Mouse (Mus musculus): Measurements from ENCODE around the gene Dnajc4. TPM values are rescaled to one million over a fixed set of nuclear protein-coding genes. Genes with fewer than 3 reads are reported as not detected.
A peak's percentile ranks its signal among the peaks of the same experiment; 100 is the strongest.

Gene Dnajc4
- polyA plus RNA-seq, 1 experiment from 2014 or later = 32.1 TPM

DNA sequence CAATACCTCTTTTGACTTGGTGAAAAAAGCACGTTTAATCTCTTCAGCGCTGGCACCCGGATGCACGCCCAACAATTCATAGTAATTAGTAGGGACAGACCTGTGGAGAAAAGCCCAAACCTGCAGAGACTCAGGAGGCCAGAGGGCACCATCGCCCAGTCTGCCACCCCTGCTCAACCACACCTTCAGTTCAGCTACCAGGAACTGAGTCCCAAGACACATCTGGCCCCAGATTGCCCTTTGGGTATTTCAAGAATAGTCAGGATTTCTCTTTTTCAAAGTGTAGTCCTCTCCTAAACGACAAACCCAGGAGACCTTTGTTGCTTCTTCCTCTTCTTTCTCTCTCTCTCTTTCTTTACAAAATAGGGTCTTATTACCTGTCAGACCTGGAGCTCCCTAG lies 1.7 kb downstream of the Dnajc4 start:
- no peak for ATAC-seq (replicated peaks; ENCODE audit: low FRiP score, low read depth)
- H3K4me1 ChIP-seq (replicated peaks; ENCODE audit: insufficient read depth, low read length) = peaks cover 33% of the 10 kb centered on the region
- WGBS = 89% methylated on average over 6 of the region's 6 CpGs

DNA sequence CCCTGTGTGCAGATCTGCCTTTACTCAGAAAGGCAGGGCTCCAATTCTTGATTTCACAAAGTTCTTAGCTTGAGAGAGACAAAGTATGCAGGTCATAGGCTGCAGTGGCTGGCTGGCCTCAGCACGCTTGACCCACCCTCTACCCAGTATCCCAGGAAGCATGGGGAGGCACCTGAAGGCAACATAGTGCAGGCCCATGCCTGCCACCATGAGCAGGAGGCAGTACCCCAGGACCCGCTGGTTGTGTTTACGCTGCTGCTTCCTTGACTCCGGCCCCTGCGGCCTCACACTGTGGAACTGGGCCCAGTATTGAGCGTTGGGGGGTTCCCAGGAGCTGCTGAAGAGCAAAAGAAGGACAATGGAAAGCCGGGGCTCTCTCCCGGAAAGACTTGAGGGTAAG lies 3.1 kb downstream of the Dnajc4 start:
- Histone ChIP-seq H3K9me3 (replicated peaks; ENCODE audit: low read length) (no peaks in the 10 kb centered on the region), H3K4me2 (ENCODE audit: low read length) (no peak overlapping the region), H3K9ac (ENCODE audit: low read depth, low read length) (no peak overlapping the region), H3K27ac (no peak overlapping the region), H3K36me3 (ENCODE audit: insufficient read depth, low read length) (peaks cover 4% of the 10 kb centered on the region; the same call in 1 of the 2 replicates), H3K4me1 (replicated peaks; ENCODE audit: insufficient read depth, low read length) (peaks cover 24% of the 10 kb centered on the region), H3K27me3 (ENCODE audit: insufficient read depth, low read length) (no peaks in the 10 kb centered on the region), H3K4me3 (replicated peaks; ENCODE audit: low read depth, low read length) (no peak overlapping the region)
- DNase-seq (ENCODE audit: low spot score) (no peak), ATAC-seq (replicated peaks; ENCODE audit: low FRiP score, low read depth) (no peak)
- TF ChIP-seq CTCF (IDR thresholded peaks at IDR 0.05; ENCODE audit: low read depth) = no peak
- WGBS = 89% methylated on average over 8 of the region's 8 CpGs

More for the DNA sequence above, 1.7 kb downstream of the Dnajc4 start:
- Histone ChIP-seq H3K9me3 (replicated peaks; ENCODE audit: low read length) (no peaks in the 10 kb centered on the region), H3K4me2 (ENCODE audit: low read length) (no peak overlapping the region), H3K27ac (no peak overlapping the region), H3K27me3 (ENCODE audit: insufficient read depth, low read length) (no peaks in the 10 kb centered on the region), H3K4me3 (replicated peaks; ENCODE audit: low read depth, low read length) (no peak overlapping the region), H3K36me3 (ENCODE audit: insufficient read depth, low read length) (no peaks in the 10 kb centered on the region), H3K9ac (ENCODE audit: low read depth, low read length) (no peak overlapping the region)
- no peak for DNase-seq (ENCODE audit: low spot score)
- TF ChIP-seq CTCF (IDR thresholded peaks at IDR 0.05; ENCODE audit: low read depth) = no peak

DNA sequence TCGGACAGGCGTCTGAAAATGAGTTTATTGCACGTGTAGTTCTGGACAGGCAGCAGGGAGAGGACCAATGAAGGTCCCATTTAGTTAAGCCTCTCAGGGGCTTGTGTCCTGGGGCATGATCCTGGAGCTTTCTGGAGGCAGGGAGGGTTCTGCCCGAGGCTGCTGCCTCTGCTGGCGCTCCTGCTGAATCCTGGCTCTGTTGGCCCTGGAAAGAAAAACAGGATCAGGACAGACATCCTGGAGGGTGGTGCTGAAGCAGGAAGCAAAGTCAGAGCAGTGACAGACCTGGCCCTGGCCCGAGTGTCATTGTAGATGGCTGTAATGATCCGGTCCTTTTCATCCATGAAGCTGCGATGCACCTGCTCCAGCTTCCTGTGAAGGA lies 4.5 kb downstream of the Dnajc4 start:
- H3K27me3 ChIP-seq (ENCODE audit: insufficient read depth, low read length) = no peaks in the 10 kb centered on the region
- H3K36me3 ChIP-seq (ENCODE audit: insufficient read depth, low read length) = peaks cover 10% of the 10 kb centered on the region; the same call in 1 of the 2 replicates
- peaks cover 20% of the 10 kb centered on the region for H3K4me1 ChIP-seq (replicated peaks; ENCODE audit: insufficient read depth, low read length)
- no peak for ATAC-seq (replicated peaks; ENCODE audit: low FRiP score, low read depth)
- no peaks in the 10 kb centered on the region for H3K9me3 ChIP-seq (replicated peaks; ENCODE audit: low read length)
- peak overlapping the region; percentile 85 for H3K27ac ChIP-seq
- H3K9ac ChIP-seq (ENCODE audit: low read depth, low read length) = peak overlapping the region; percentile 86
- no peak for TF ChIP-seq CTCF (IDR thresholded peaks at IDR 0.05; ENCODE audit: low read depth)
- peak overlapping the region; percentile 87 for H3K4me2 ChIP-seq (ENCODE audit: low read length)
- peak overlapping the region; percentile 82 for H3K4me3 ChIP-seq (replicated peaks; ENCODE audit: low read depth, low read length)
- 2% methylated on average over 8 of the region's 8 CpGs for WGBS
- no peak for DNase-seq (ENCODE audit: low spot score)

DNA sequence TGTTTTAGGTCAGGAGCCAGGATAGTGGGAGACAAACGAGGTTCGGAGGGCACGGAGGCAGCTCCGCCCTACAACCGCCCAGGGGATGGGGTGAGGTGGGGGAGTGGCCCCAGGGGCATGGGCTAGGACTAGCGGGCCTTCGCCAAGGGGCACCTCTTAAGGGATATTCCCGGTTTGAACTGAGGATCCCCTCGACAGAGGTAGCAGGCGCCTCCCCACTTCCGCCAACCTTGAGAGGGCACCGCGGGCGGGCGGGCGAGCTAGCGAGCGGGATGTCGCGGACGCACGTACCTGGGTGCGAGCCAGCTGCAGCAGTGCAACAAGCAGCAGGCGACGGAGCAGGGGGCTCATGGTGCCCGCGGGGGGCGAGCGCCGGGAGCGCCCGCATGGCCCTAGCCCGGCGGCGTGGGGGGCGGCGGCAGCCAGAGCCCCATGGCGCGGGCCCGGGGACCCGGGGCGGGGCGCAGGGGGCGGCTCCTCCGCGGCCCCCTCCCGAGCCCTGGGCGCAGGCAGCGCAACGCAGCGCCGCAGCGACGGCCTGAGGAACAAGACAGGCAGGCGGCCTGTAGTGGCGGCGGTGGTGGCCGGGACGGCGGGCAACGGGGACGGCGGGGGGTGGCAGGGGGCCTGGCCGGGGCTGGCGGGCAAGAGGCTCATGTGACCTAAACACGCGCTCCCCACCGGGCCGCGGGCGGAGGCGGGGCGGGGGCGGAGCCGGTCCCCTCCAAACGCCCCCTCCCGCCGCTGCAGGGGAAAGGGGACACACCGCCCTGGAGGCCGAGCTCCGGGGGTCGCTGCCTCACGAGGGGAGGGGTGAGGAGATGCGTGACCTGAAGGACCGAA lies 5.1 kb downstream of the Dnajc4 start, which contains the start of gene Vegfb:
TSS of gene Vegfb (minus strand) at position 591 of the 843 bp plus-strand sequence.
- Histone ChIP-seq H3K9me3 (replicated peaks; ENCODE audit: low read length) (no peaks in the 10 kb centered on the region), H3K9ac (ENCODE audit: low read depth, low read length) (peak within 1 kb of the TSS; percentile 86), H3K27me3 (ENCODE audit: insufficient read depth, low read length) (no peaks in the 10 kb centered on the region), H3K27ac (peak within 1 kb of the TSS; percentile 85), H3K4me2 (ENCODE audit: low read length) (peak within 1 kb of the TSS; percentile 87), H3K4me3 (replicated peaks; ENCODE audit: low read depth, low read length) (peak within 1 kb of the TSS; percentile 82), H3K4me1 (replicated peaks; ENCODE audit: insufficient read depth, low read length) (peaks cover 17% of the 10 kb centered on the region), H3K36me3 (ENCODE audit: insufficient read depth, low read length) (peaks cover 16% of the 10 kb centered on the region; the same call in 1 of the 2 replicates)
- DNase-seq (ENCODE audit: low spot score) (peak; percentile 46), ATAC-seq (replicated peaks; ENCODE audit: low FRiP score, low read depth) (peak; percentile 33)
- 1% methylated on average over 69 of the region's 85 CpGs for WGBS
- TF ChIP-seq CTCF (IDR thresholded peaks at IDR 0.05; ENCODE audit: low read depth) = no peak

DNA sequence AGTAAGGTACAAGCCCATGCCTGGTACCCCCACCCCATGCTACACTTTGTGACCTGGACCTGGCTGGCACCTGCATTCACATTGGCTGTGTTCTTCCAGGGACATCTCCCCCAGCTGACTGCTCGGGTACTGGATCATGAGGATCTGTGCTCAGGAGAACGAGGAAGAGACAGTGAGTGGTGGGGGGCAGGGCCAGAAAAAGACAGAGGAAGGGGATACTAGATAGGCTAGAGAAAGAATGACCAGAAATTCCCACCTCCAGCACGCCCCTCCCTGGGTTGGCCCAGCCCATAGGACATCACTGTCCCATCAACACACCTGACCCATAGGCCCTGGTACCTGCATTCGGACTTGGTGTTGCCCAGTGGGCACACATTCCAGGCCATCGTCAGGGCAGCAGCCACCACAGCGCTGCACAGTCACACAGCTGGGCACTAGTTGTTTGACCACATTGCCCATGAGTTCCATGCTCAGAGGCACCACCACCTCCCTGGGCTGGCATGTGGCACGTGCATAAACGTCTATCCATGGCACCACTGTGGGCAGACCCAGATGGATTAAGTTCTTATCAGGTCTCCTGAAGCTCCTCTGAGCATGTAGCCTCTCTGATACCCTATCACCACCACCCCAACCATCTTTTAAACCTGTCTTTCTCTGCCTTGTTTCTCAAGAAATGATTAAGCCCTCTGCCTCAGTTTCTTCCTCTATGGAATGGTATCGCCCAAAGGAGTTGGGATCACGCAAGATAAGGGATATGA lies 6.2 kb downstream of the Dnajc4 start:
- peaks cover 12% of the 10 kb centered on the region for H3K4me1 ChIP-seq (replicated peaks; ENCODE audit: insufficient read depth, low read length)
- no peaks in the 10 kb centered on the region for H3K27me3 ChIP-seq (ENCODE audit: insufficient read depth, low read length)
- H3K27ac ChIP-seq = no peak overlapping the region
- peak overlapping the region; percentile 82; the same call in 1 of the 2 replicates for H3K4me3 ChIP-seq (replicated peaks; ENCODE audit: low read depth, low read length)
- no peak for DNase-seq (ENCODE audit: low spot score)
- H3K9me3 ChIP-seq (replicated peaks; ENCODE audit: low read length) = no peaks in the 10 kb centered on the region
- peak overlapping the region; percentile 87 for H3K4me2 ChIP-seq (ENCODE audit: low read length)
- H3K36me3 ChIP-seq (ENCODE audit: insufficient read depth, low read length) = peaks cover 18% of the 10 kb centered on the region; the same call in 1 of the 2 replicates
- whole genome bisulfite sequencing = 81% methylated on average over 10 of the region's 10 CpGs
- no peak for ATAC-seq (replicated peaks; ENCODE audit: low FRiP score, low read depth)
- H3K9ac ChIP-seq (ENCODE audit: low read depth, low read length) = peak overlapping the region; percentile 86; the same call in 1 of the 2 replicates
- no peak for TF ChIP-seq CTCF (IDR thresholded peaks at IDR 0.05; ENCODE audit: low read depth)

- no peak overlapping the region for H3K27ac ChIP-seq
Observed at GRCm38 (mm10) chr19:6985300-6985699, 7.1 kb downstream of the Dnajc4 start.

More at GRCm38 (mm10) chr19:6985300-6985699, 7.1 kb downstream of the Dnajc4 start:
- TF ChIP-seq CTCF (IDR thresholded peaks at IDR 0.05; ENCODE audit: low read depth) = no peak
- Histone ChIP-seq H3K4me1 (replicated peaks; ENCODE audit: insufficient read depth, low read length) (peaks cover 12% of the 10 kb centered on the region), H3K4me3 (replicated peaks; ENCODE audit: low read depth, low read length) (no peak overlapping the region), H3K9me3 (replicated peaks; ENCODE audit: low read length) (no peaks in the 10 kb centered on the region), H3K36me3 (ENCODE audit: insufficient read depth, low read length) (peaks cover 18% of the 10 kb centered on the region; the same call in 1 of the 2 replicates), H3K9ac (ENCODE audit: low read depth, low read length) (no peak overlapping the region), H3K27me3 (ENCODE audit: insufficient read depth, low read length) (no peaks in the 10 kb centered on the region), H3K4me2 (ENCODE audit: low read length) (no peak overlapping the region)
- 90% methylated on average over 19 of the region's 19 CpGs for WGBS
- no peak for DNase-seq (ENCODE audit: low spot score)
- no peak for ATAC-seq (replicated peaks; ENCODE audit: low FRiP score, low read depth)
